Mouse (Mus musculus) central nervous system, embryonic 11.5 days (tissue): ENCODE results near the gene Kynu. TPM values are rescaled to one million over a fixed set of nuclear protein-coding genes. Genes with fewer than 3 reads are reported as not detected.

ENCODE experiments used
- polyA plus RNA-seq: library from polyadenylated mRNA; depleted of rRNA; stranded (reverse); fragments of >200 nt; gene quantifications from 2 replicates; pipeline ENCODE4 v1.2.3, GENCODE M21; 2012; rRNA removed

Gene Kynu
- polyA plus RNA-seq, result 1.4 TPM in 2 replicates

GRCm38 (mm10) chr2:43555062-43555888, at the start of gene Kynu:
Gene Kynu, plus strand, starts transcription at chr2:43555329.

Other genes starting within 250 kb of the Kynu start
- gene Arhgap15, start 193.5 kb downstream of the Kynu start, polyA plus RNA-seq, result 0.52 and 0.66 TPM in 2 replicates